Mouse (Mus musculus) kidney, embryonic 15.5 days (tissue): Measurements from ENCODE around the gene 4930451I11Rik. TPM values are rescaled to one million over a fixed set of nuclear protein-coding genes. Genes with fewer than 3 reads are reported as not detected.
A peak's percentile ranks its signal among the peaks of the same experiment; 100 is the strongest.

Source experiments
- ATAC-seq: fragments of 200-750 bp; cut with Nextera tagmentation; replicated peaks from 2 replicates; pipeline ENCODE4 v1.8.0; 2017; ENCODE audit warnings: moderate TSS enrichment; ENCODE audit not compliant: low FRiP score
- H3K27ac ChIP-seq: fragments of 300-500 bp; sonication (generic); 2 replicates; pipeline ENCODE4 v1.5.1; 2015; ENCODE audit warnings: mild to moderate bottlenecking, inconsistent platforms
- H3K27me3 ChIP-seq: fragments of 300-500 bp; sonication (generic); 2 replicates; pipeline ENCODE4 v1.6.1; 2015; ENCODE audit warnings: inconsistent platforms
- H3K36me3 ChIP-seq: fragments of 300-500 bp; sonication (generic); 2 replicates; pipeline ENCODE4 v1.6.1; 2015; ENCODE audit warnings: inconsistent platforms
- H3K4me1 ChIP-seq: fragments of 300-500 bp; sonication (generic); 2 replicates; pipeline ENCODE4 v1.6.1; 2015; ENCODE audit warnings: inconsistent platforms
- H3K4me2 ChIP-seq: fragments of 300-500 bp; sonication (generic); 2 replicates; pipeline ENCODE4 v1.6.1; 2015; ENCODE audit warnings: moderate library complexity, mild to moderate bottlenecking, inconsistent platforms
- H3K4me3 ChIP-seq: fragments of 300-500 bp; sonication (generic); replicated peaks from 2 replicates; pipeline ENCODE4 v1.5.1; 2015; ENCODE audit warnings: mild to moderate bottlenecking, inconsistent platforms
- H3K9ac ChIP-seq: fragments of 300-500 bp; sonication (generic); 2 replicates; pipeline ENCODE4 v1.6.1; 2015; ENCODE audit warnings: mild to moderate bottlenecking, inconsistent platforms
- H3K9me3 ChIP-seq: fragments of 300-500 bp; sonication (generic); replicated peaks from 2 replicates; pipeline ENCODE4 v1.6.1; 2016; ENCODE audit warnings: inconsistent platforms
- WGBS: fragments of 180-500 bp; shearing (Covaris S2); methylation state at CpG from one replicate; pipeline ENCODE4 v1.1.7; 2015; ENCODE audit warnings: mixed read lengths; 5-methylcytosine and 5-hydroxymethylcytosine counted together
- polyA plus RNA-seq: library from polyadenylated mRNA; unstranded; fragments of >200 nt; fragmentation: Nextera tagmentation; extraction: Ambion mirVana; gene quantifications from 2 replicates; pipeline ENCODE4 v1.2.1, GENCODE M21; 2015

The 4930451I11Rik gene
- not detected in 2 replicates for polyA plus RNA-seq

DNA sequence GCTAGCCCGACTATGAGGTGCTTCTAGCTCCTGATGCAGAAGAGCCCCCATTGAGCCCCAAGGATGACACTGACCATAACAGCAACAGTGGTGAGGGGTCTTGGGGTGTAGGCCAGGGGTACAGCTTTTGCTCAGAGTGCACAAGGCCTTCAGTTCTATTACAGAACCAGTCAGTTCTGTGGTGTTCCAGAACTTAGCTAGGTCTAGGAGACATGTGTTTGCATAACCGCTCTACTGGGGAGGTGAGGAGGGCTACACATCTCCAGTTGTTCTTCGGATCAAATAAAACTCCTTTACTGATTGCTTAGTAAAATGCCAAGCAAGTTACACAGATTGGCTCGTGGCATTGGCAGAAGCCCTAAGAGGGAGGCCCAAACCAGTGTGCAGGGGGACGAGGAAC, at the start of gene 4930451I11Rik:
4930451I11Rik (minus strand) TSS at position 101 of the 400 bp plus-strand sequence.
- Histone ChIP-seq H3K27ac (peak within 1 kb of the TSS; percentile 56; the same call in 1 of the 2 replicates), H3K9ac (0 out of 2 replicates have a peak within 1 kb of the TSS, but pooled peaks have one; percentile 7)

GRCm38 (mm10) chr7:126881040-126881439, 49.6 kb upstream of the 4930451I11Rik start:
- Histone ChIP-seq H3K9me3 (no peaks in the 10 kb centered on the region), H3K27me3 (no peaks in the 10 kb centered on the region), H3K27ac (peak overlapping the region; percentile 73), H3K36me3 (peaks cover 46% of the 10 kb centered on the region), H3K4me2 (peak overlapping the region; percentile 92), H3K4me1 (peaks cover 31% of the 10 kb centered on the region), H3K9ac (peak overlapping the region; percentile 35; the same call in 1 of the 2 replicates), H3K4me3 (peak overlapping the region; percentile 67; the same call in 1 of the 2 replicates)
- ATAC-seq: no peak
- WGBS: 67% methylated on average over 6 of the region's 6 CpGs

More for the DNA sequence above, at the start of gene 4930451I11Rik:
- 60% methylated on average over 5 of the region's 5 CpGs for WGBS
- no peaks in the 10 kb centered on the region for H3K36me3 ChIP-seq
- peak within 1 kb of the TSS; percentile 68 for H3K4me2 ChIP-seq
- no peak for ATAC-seq
- peaks cover 21% of the 10 kb centered on the region for H3K27me3 ChIP-seq
- peak within 1 kb of the TSS; percentile 42 for H3K4me3 ChIP-seq
- H3K4me1 ChIP-seq: peaks cover 24% of the 10 kb centered on the region
- H3K9me3 ChIP-seq: no peaks in the 10 kb centered on the region

DNA sequence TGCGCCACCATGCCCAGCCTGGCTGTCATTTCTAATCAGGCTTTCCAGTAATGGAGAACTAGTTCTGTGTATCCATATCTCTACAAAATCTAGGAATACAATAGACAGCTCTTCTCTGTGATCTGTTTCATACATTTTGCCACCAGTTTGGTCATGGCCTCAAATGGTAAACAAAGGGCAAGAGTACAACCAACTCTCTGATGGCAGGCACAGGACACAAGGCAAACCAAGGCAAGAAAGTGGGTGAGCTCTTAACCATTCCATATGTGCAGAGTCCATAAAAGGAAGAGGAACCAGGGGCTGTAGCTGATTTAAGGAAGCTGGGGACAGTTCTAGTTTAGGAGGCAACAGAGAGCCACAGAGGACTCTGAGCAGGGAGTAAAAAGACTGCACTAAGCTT, 45.8 kb upstream of the 4930451I11Rik start:
- Histone ChIP-seq H3K9ac (no peak overlapping the region), H3K4me1 (peaks cover 15% of the 10 kb centered on the region), H3K36me3 (peaks cover 84% of the 10 kb centered on the region), H3K4me2 (no peak overlapping the region), H3K9me3 (no peaks in the 10 kb centered on the region), H3K27me3 (no peaks in the 10 kb centered on the region), H3K4me3 (no peak overlapping the region), H3K27ac (no peak overlapping the region)
- no peak for ATAC-seq
- WGBS: 100% methylated on average over 1 of the region's 1 CpGs

GRCm38 (mm10) chr7:126870520-126870891, 39.1 kb upstream of the 4930451I11Rik start:
- H3K27ac ChIP-seq: no peak overlapping the region
- no peak overlapping the region for H3K4me2 ChIP-seq
- ATAC-seq: 0 out of 2 replicates have a peak, but pooled peaks have one; percentile 7
- H3K4me1 ChIP-seq: no peaks in the 10 kb centered on the region
- no peak overlapping the region for H3K4me3 ChIP-seq
- peaks cover 100% of the 10 kb centered on the region for H3K36me3 ChIP-seq
- no peaks in the 10 kb centered on the region for H3K9me3 ChIP-seq
- H3K27me3 ChIP-seq: no peaks in the 10 kb centered on the region
- WGBS: 95% methylated on average over 2 of the region's 2 CpGs
- no peak overlapping the region for H3K9ac ChIP-seq

DNA sequence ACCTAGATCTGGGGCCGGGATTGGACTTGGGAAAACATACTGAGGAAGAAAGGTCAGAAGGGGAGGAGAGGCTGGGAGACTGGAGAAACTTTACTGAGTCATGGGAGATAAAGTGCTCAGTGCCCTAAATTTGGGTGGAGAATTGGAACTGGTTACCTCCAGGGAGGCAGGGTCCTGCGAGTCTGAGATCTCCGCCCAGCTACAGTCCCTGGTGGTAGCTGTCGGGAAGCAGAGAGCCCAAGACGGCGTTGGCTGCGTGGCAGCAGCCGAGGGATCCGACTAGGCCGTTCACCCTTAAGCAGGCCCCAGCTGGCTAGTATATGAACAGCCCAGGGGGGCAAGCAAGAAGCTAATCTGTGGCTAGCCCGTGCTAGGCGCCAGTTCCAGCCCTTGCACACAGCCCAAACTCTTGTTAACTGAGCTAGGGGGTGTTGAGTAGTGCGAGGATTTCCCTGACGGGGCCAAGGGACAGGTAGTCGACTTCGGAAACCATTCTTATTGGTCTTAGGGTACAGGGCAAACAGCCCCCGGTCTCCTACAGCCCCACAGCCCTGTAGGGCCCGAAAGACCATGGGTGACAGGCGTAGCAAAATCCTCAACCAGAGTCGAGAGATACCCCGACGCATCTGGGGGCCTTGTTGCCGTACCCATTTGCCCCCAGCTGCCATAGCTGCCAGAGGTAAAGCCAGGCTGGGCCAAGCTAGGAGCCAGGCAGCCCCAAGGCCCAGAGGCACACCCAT, 38.5 kb upstream of the 4930451I11Rik start:
- Histone ChIP-seq H3K36me3 (peaks cover 100% of the 10 kb centered on the region), H3K9me3 (no peaks in the 10 kb centered on the region), H3K4me3 (no peak overlapping the region), H3K4me1 (peaks cover 1% of the 10 kb centered on the region; the same call in 1 of the 2 replicates), H3K9ac (no peak overlapping the region), H3K27me3 (no peaks in the 10 kb centered on the region), H3K27ac (no peak overlapping the region), H3K4me2 (no peak overlapping the region)
- no peak for ATAC-seq
- 88% methylated on average over 23 of the region's 23 CpGs for WGBS

- Histone ChIP-seq H3K36me3 (peaks cover 92% of the 10 kb centered on the region), H3K9ac (no peak overlapping the region), H3K4me1 (peaks cover 21% of the 10 kb centered on the region), H3K27ac (no peak overlapping the region), H3K27me3 (no peaks in the 10 kb centered on the region), H3K4me2 (no peak overlapping the region), H3K9me3 (no peaks in the 10 kb centered on the region), H3K4me3 (no peak overlapping the region)
- WGBS: 88% methylated on average over 12 of the region's 12 CpGs
- ATAC-seq: no peak
Measured at GRCm38 (mm10) chr7:126868003-126868402, 36.6 kb upstream of the 4930451I11Rik start.

DNA sequence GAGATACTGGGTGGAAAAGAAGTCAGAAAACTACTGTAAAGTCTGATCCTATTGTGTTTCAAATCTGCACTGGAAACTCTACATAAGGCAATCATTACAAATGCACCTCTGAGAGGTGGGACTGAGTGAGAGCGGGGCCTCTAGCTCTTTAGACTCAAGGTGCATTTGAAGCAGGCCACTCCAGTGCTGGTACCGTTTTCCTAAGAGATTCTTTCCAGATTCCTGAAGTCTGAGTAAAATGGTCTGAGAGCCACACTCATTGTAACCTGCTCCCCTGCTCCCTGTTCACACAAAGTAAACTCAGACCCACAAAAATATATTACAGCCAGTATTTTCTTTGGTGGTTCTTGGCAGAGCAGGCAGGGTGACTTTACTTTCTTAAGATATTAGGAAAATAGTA, 36.1 kb upstream of the 4930451I11Rik start:
- no peak overlapping the region for H3K4me2 ChIP-seq
- ATAC-seq: no peak
- 83% methylated on average over 2 of the region's 2 CpGs for WGBS
- H3K36me3 ChIP-seq: peaks cover 88% of the 10 kb centered on the region
- no peak overlapping the region for H3K4me3 ChIP-seq
- H3K27ac ChIP-seq: no peak overlapping the region
- no peaks in the 10 kb centered on the region for H3K27me3 ChIP-seq
- peaks cover 25% of the 10 kb centered on the region for H3K4me1 ChIP-seq
- H3K9ac ChIP-seq: no peak overlapping the region
- no peaks in the 10 kb centered on the region for H3K9me3 ChIP-seq

GRCm38 (mm10) chr7:126863791-126864190, 32.4 kb upstream of the 4930451I11Rik start:
- 57% methylated on average over 6 of the region's 6 CpGs for WGBS
- Histone ChIP-seq H3K4me2 (peak overlapping the region; percentile 86), H3K27ac (peak overlapping the region; percentile 89), H3K9me3 (no peaks in the 10 kb centered on the region), H3K4me1 (peaks cover 39% of the 10 kb centered on the region), H3K36me3 (peaks cover 70% of the 10 kb centered on the region), H3K9ac (peak overlapping the region; percentile 70), H3K4me3 (peak overlapping the region; percentile 72), H3K27me3 (no peaks in the 10 kb centered on the region)
- no peak for ATAC-seq

GRCm38 (mm10) chr7:126862147-126862784, 30.8 kb upstream of the 4930451I11Rik start, which contains the start of gene Ino80e:
Gene Ino80e, minus strand, starts transcription at chr7:126862377.
- under 1% methylated on average over 41 of the region's 41 CpGs for WGBS
- H3K4me1 ChIP-seq: peaks cover 42% of the 10 kb centered on the region
- peak within 1 kb of the TSS; percentile 70 for H3K9ac ChIP-seq
- peaks cover 69% of the 10 kb centered on the region for H3K36me3 ChIP-seq
- H3K4me2 ChIP-seq: peak within 1 kb of the TSS; percentile 86
- no peaks in the 10 kb centered on the region for H3K9me3 ChIP-seq
- H3K27ac ChIP-seq: peak within 1 kb of the TSS; percentile 89
- H3K4me3 ChIP-seq: peak within 1 kb of the TSS; percentile 72
- ATAC-seq: peak; percentile 69
- H3K27me3 ChIP-seq: no peaks in the 10 kb centered on the region

GRCm38 (mm10) chr7:126861429-126862130, 30.1 kb upstream of the 4930451I11Rik start, which contains the start of gene Hirip3:
Gene Hirip3, plus strand, starts transcription at chr7:126861972.
- Histone ChIP-seq H3K9me3 (no peaks in the 10 kb centered on the region), H3K4me2 (peak within 1 kb of the TSS; percentile 86), H3K4me3 (peak within 1 kb of the TSS; percentile 72), H3K9ac (peak within 1 kb of the TSS; percentile 70), H3K4me1 (peaks cover 45% of the 10 kb centered on the region), H3K36me3 (peaks cover 69% of the 10 kb centered on the region), H3K27me3 (no peaks in the 10 kb centered on the region), H3K27ac (peak within 1 kb of the TSS; percentile 89)
- ATAC-seq: peak; percentile 92
- WGBS: 1% methylated on average over 42 of the region's 42 CpGs

- no peaks in the 10 kb centered on the region for H3K9me3 ChIP-seq
- peaks cover 45% of the 10 kb centered on the region for H3K4me1 ChIP-seq
- peak overlapping the region; percentile 70 for H3K9ac ChIP-seq
- WGBS: 50% methylated on average over 5 of the region's 5 CpGs
- H3K4me2 ChIP-seq: peak overlapping the region; percentile 86
- peak overlapping the region; percentile 72 for H3K4me3 ChIP-seq
- peaks cover 69% of the 10 kb centered on the region for H3K36me3 ChIP-seq
- ATAC-seq: no peak; the same call in 1 of the 2 replicates
- H3K27ac ChIP-seq: no peak overlapping the region
- H3K27me3 ChIP-seq: no peaks in the 10 kb centered on the region
Measured at GRCm38 (mm10) chr7:126860987-126861386, 29.5 kb upstream of the 4930451I11Rik start.
